Mouse (Mus musculus) heart, embryonic 12.5 days (tissue): ENCODE data around the gene Snx27. TPM values are rescaled to one million over a fixed set of nuclear protein-coding genes. Genes with fewer than 3 reads are reported as not detected.
A peak's percentile ranks its signal among the peaks of the same experiment; 100 is the strongest.

Source experiments
- ATAC-seq: fragments of 200-750 bp; cut with Nextera tagmentation; 2 replicates; pipeline ENCODE4 v1.8.0; 2017; ENCODE audit warnings: moderate TSS enrichment, moderate library complexity; ENCODE audit not compliant: insufficient number of reproducible peaks, low FRiP score
- H3K27ac ChIP-seq: fragments of 300-500 bp; sonication (generic); 2 replicates; pipeline ENCODE4 v1.5.1; 2016; ENCODE audit warnings: mild to moderate bottlenecking, moderate library complexity; ENCODE audit not compliant: poor library complexity, severe bottlenecking
- H3K27me3 ChIP-seq: fragments of 300-500 bp; sonication (generic); replicated peaks from 2 replicates; pipeline ENCODE4 v1.6.1; 2016; ENCODE audit warnings: mild to moderate bottlenecking, moderate library complexity
- H3K36me3 ChIP-seq: fragments of 300-500 bp; sonication (generic); 2 replicates; pipeline ENCODE4 v1.6.1; 2016; ENCODE audit warnings: mild to moderate bottlenecking, moderate library complexity
- H3K4me1 ChIP-seq: fragments of 300-500 bp; sonication (generic); replicated peaks from 2 replicates; pipeline ENCODE4 v1.6.1; 2016; ENCODE audit warnings: mild to moderate bottlenecking
- H3K4me2 ChIP-seq: fragments of 300-500 bp; sonication (generic); 2 replicates; pipeline ENCODE4 v1.6.1; 2016; ENCODE audit warnings: mild to moderate bottlenecking, moderate library complexity
- H3K4me3 ChIP-seq: fragments of 300-500 bp; sonication (generic); 2 replicates; pipeline ENCODE4 v1.5.1; 2016; ENCODE audit warnings: mild to moderate bottlenecking
- H3K9ac ChIP-seq: fragments of 300-500 bp; sonication (generic); 2 replicates; pipeline ENCODE4 v1.6.1; 2016; ENCODE audit warnings: mild to moderate bottlenecking, moderate library complexity
- H3K9me3 ChIP-seq: fragments of 300-500 bp; sonication (generic); replicated peaks from 2 replicates; pipeline ENCODE4 v1.6.1; 2016; ENCODE audit warnings: mild to moderate bottlenecking, moderate library complexity
- WGBS: fragments of 180-500 bp; shearing (Covaris S2); methylation state at CpG from one replicate; pipeline ENCODE4 v1.1.7; 2016; 5-methylcytosine and 5-hydroxymethylcytosine counted together
- polyA plus RNA-seq: library from polyadenylated mRNA; unstranded; fragments of >200 nt; fragmentation: Nextera tagmentation; extraction: Ambion mirVana; gene quantifications from 2 replicates; pipeline ENCODE4 v1.2.1, GENCODE M21; 2016

The Snx27 gene
- polyA plus RNA-seq: 40.3 and 41.4 TPM in 2 replicates

- Histone ChIP-seq H3K27ac (peak within 1 kb of the TSS; percentile 79), H3K36me3 (no peaks in the 10 kb centered on the region), H3K9me3 (no peaks in the 10 kb centered on the region), H3K4me2 (peak within 1 kb of the TSS; percentile 87), H3K9ac (peak within 1 kb of the TSS; percentile 88), H3K4me3 (peak within 1 kb of the TSS; percentile 88), H3K4me1 (peaks cover 14% of the 10 kb centered on the region), H3K27me3 (no peaks in the 10 kb centered on the region)
- ATAC-seq: peak; percentile 98
- under 1% methylated on average over 42 of the region's 42 CpGs for WGBS
Measured at GRCm38 (mm10) chr3:94582456-94582891, at the start of gene Snx27. TSS of gene Snx27 (minus strand) at chr3:94582716.

GRCm38 (mm10) chr3:94629876-94630275, 47.4 kb upstream of the Snx27 start:
- Histone ChIP-seq H3K9ac (no peak overlapping the region), H3K4me3 (no peak overlapping the region), H3K4me2 (no peak overlapping the region), H3K4me1 (no peaks in the 10 kb centered on the region), H3K27ac (no peak overlapping the region), H3K27me3 (no peaks in the 10 kb centered on the region), H3K36me3 (no peaks in the 10 kb centered on the region), H3K9me3 (no peaks in the 10 kb centered on the region)
- no peak for ATAC-seq
- WGBS: 73% methylated on average over 3 of the region's 3 CpGs

GRCm38 (mm10) chr3:94628712-94629111, 46.2 kb upstream of the Snx27 start:
- WGBS: 89% methylated on average over 5 of the region's 5 CpGs
- no peak overlapping the region for H3K9ac ChIP-seq
- H3K9me3 ChIP-seq: no peaks in the 10 kb centered on the region
- peaks cover 10% of the 10 kb centered on the region for H3K4me1 ChIP-seq
- H3K4me2 ChIP-seq: no peak overlapping the region
- H3K4me3 ChIP-seq: no peak overlapping the region
- no peak for ATAC-seq
- no peak overlapping the region for H3K27ac ChIP-seq
- H3K27me3 ChIP-seq: no peaks in the 10 kb centered on the region
- H3K36me3 ChIP-seq: no peaks in the 10 kb centered on the region

GRCm38 (mm10) chr3:94624281-94624680, 41.8 kb upstream of the Snx27 start:
- Histone ChIP-seq H3K4me1 (peaks cover 35% of the 10 kb centered on the region), H3K27me3 (no peaks in the 10 kb centered on the region), H3K4me3 (no peak overlapping the region), H3K9ac (no peak overlapping the region), H3K27ac (no peak overlapping the region), H3K36me3 (peaks cover 14% of the 10 kb centered on the region), H3K9me3 (no peaks in the 10 kb centered on the region), H3K4me2 (no peak overlapping the region)
- ATAC-seq: no peak
- 72% methylated on average over 4 of the region's 4 CpGs for WGBS

- no peak overlapping the region for H3K9ac ChIP-seq
- 76% methylated on average over 10 of the region's 10 CpGs for WGBS
Measured at GRCm38 (mm10) chr3:94622550-94622949, 40.0 kb upstream of the Snx27 start.

GRCm38 (mm10) chr3:94621740-94622507, 39.4 kb upstream of the Snx27 start:
- H3K36me3 ChIP-seq: peaks cover 14% of the 10 kb centered on the region
- peaks cover 35% of the 10 kb centered on the region for H3K4me1 ChIP-seq
- H3K27me3 ChIP-seq: no peaks in the 10 kb centered on the region
- peak overlapping the region; percentile 15; the same call in 1 of the 2 replicates for H3K4me2 ChIP-seq
- peak; percentile 90 for ATAC-seq
- H3K9ac ChIP-seq: no peak overlapping the region
- no peaks in the 10 kb centered on the region for H3K9me3 ChIP-seq
- peak overlapping the region; percentile 65 for H3K27ac ChIP-seq
- WGBS: 64% methylated on average over 11 of the region's 11 CpGs
- no peak overlapping the region for H3K4me3 ChIP-seq

More at GRCm38 (mm10) chr3:94622550-94622949, 40.0 kb upstream of the Snx27 start:
- ATAC-seq: peak; percentile 71
- H3K36me3 ChIP-seq: peaks cover 14% of the 10 kb centered on the region
- H3K27me3 ChIP-seq: no peaks in the 10 kb centered on the region
- H3K27ac ChIP-seq: peak overlapping the region; percentile 65
- H3K4me3 ChIP-seq: no peak overlapping the region
- H3K4me2 ChIP-seq: no peak overlapping the region
- peaks cover 35% of the 10 kb centered on the region for H3K4me1 ChIP-seq
- no peaks in the 10 kb centered on the region for H3K9me3 ChIP-seq

- no peaks in the 10 kb centered on the region for H3K27me3 ChIP-seq
- H3K4me1 ChIP-seq: peaks cover 22% of the 10 kb centered on the region
- no peaks in the 10 kb centered on the region for H3K9me3 ChIP-seq
- H3K36me3 ChIP-seq: peaks cover 15% of the 10 kb centered on the region; the same call in 1 of the 2 replicates
- H3K4me2 ChIP-seq: no peak overlapping the region
- ATAC-seq: no peak
- H3K4me3 ChIP-seq: no peak overlapping the region
- no peak overlapping the region for H3K27ac ChIP-seq
- 73% methylated on average over 4 of the region's 4 CpGs for WGBS
- H3K9ac ChIP-seq: no peak overlapping the region
Measured at GRCm38 (mm10) chr3:94616717-94617116, 34.2 kb upstream of the Snx27 start.

- Histone ChIP-seq H3K4me2 (no peak overlapping the region), H3K36me3 (0 out of 2 replicates have a peak, but pooled peaks cover 4% of the 10 kb centered on the region), H3K4me3 (no peak overlapping the region), H3K27me3 (no peaks in the 10 kb centered on the region), H3K9me3 (no peaks in the 10 kb centered on the region), H3K9ac (no peak overlapping the region), H3K4me1 (peaks cover 23% of the 10 kb centered on the region), H3K27ac (no peak overlapping the region; the same call in 1 of the 2 replicates)
- no peak for ATAC-seq
- WGBS: 61% methylated on average over 7 of the region's 7 CpGs
Measured at GRCm38 (mm10) chr3:94613258-94613878, 30.9 kb upstream of the Snx27 start.

GRCm38 (mm10) chr3:94612274-94612673, 29.8 kb upstream of the Snx27 start:
- Histone ChIP-seq H3K4me2 (no peak overlapping the region), H3K36me3 (0 out of 2 replicates have a peak, but pooled peaks cover 4% of the 10 kb centered on the region), H3K9ac (no peak overlapping the region), H3K4me3 (no peak overlapping the region), H3K27me3 (no peaks in the 10 kb centered on the region), H3K9me3 (no peaks in the 10 kb centered on the region), H3K4me1 (peaks cover 23% of the 10 kb centered on the region), H3K27ac (no peak overlapping the region)
- ATAC-seq: no peak
- 75% methylated on average over 1 of the region's 1 CpGs for WGBS

- WGBS: 68% methylated on average over 5 of the region's 5 CpGs
- Histone ChIP-seq H3K4me2 (no peak overlapping the region), H3K9ac (no peak overlapping the region), H3K36me3 (0 out of 2 replicates have a peak, but pooled peaks cover 4% of the 10 kb centered on the region), H3K4me3 (no peak overlapping the region), H3K4me1 (peaks cover 23% of the 10 kb centered on the region), H3K27ac (no peak overlapping the region), H3K9me3 (peaks cover 3% of the 10 kb centered on the region; the same call in 1 of the 2 replicates), H3K27me3 (no peaks in the 10 kb centered on the region)
- ATAC-seq: no peak
Measured at GRCm38 (mm10) chr3:94611834-94612233, 29.3 kb upstream of the Snx27 start.

- 62% methylated on average over 4 of the region's 4 CpGs for WGBS
- no peak for ATAC-seq
- Histone ChIP-seq H3K27ac (no peak overlapping the region), H3K36me3 (0 out of 2 replicates have a peak, but pooled peaks cover 4% of the 10 kb centered on the region), H3K4me3 (no peak overlapping the region), H3K4me1 (peaks cover 23% of the 10 kb centered on the region), H3K9me3 (peaks cover 3% of the 10 kb centered on the region; the same call in 1 of the 2 replicates), H3K27me3 (no peaks in the 10 kb centered on the region), H3K4me2 (no peak overlapping the region), H3K9ac (no peak overlapping the region)
Measured at GRCm38 (mm10) chr3:94611343-94611742, 28.8 kb upstream of the Snx27 start.
